Mouse (Mus musculus): ENCODE data around the gene Chst11.

- TF ChIP-seq CTCF (IDR thresholded peaks at IDR 0.05; ENCODE audit: insufficient read depth, low read depth, low read length): no peak
- TF ChIP-seq POLR2A (IDR thresholded peaks at IDR 0.05; ENCODE audit: insufficient read depth, low read depth, low read length): no peak
Observed at GRCm38 (mm10) chr10:83201525-83201924, 216.2 kb downstream of the Chst11 start.
